Comparison of ENCODE assay signal across 24 mouse cellular contexts in the genomic region with DNA sequence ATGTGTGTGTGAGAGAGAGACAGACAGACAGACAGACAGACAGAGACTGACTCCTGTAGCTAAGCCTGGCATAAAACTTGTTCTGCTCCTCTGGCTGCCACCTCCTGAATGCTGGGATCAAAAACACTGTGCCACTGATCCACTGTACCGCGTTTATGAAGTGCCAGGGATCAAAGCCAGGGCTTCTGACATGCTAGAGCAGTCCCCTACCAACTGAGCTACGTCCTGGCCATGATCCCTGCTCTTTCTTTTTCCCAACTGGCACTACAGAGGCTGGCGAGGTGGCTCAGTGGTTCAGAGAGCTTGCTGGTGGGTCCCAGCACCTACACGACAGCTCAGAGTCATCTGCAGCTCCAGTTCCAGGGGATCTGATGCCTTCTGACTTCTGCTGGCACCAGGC. TPM values are rescaled to one million over a fixed set of nuclear protein-coding genes. Genes with fewer than 3 reads are reported as not detected.
"Had no signal": no experiment of that assay in that cellular context is flagged by ENCODE, and none has a peak within 500 bp of the region (broad histone marks: within the 10 kb centered on the region; RNA-seq: fewer than 3 reads in every experiment).

No protein-coding gene starts in this region.

- ATAC-seq: midbrain, embryonic 13.5 days; midbrain, embryonic 16.5 days had no signal

- H3K9me3 ChIP-seq: midbrain, embryonic 10.5 days; midbrain, embryonic 13.5 days; neural tube, embryonic 12.5 days; neural tube, embryonic 15.5 days had no signal

- H3K36me3 ChIP-seq: midbrain, embryonic 10.5 days; midbrain, embryonic 13.5 days; neural tube, embryonic 12.5 days; neural tube, embryonic 15.5 days had no signal

- H3K9ac ChIP-seq: lung, embryonic 14.5 days; midbrain, embryonic 13.5 days; neural tube, embryonic 12.5 days; neural tube, embryonic 15.5 days had no signal

- H3K4me2 ChIP-seq: lung, embryonic 14.5 days; midbrain, embryonic 13.5 days; neural tube, embryonic 12.5 days; neural tube, embryonic 15.5 days had no signal

- H3K4me3 ChIP-seq: midbrain, embryonic 10.5 days; midbrain, embryonic 13.5 days; myocyte; neural tube, embryonic 12.5 days; neural tube, embryonic 15.5 days had no signal

- H3K27ac ChIP-seq: midbrain, embryonic 10.5 days; midbrain, embryonic 13.5 days; neural tube, embryonic 12.5 days; neural tube, embryonic 15.5 days had no signal

- DNase-seq: lung, adult 18-20 months; lung, embryonic 14.5 days; lung, postnatal 10 days; lung, postnatal 4 days; retina, postnatal 1 day; right cerebral cortex, adult 18-20 months; right cerebral cortex, postnatal 25 days; right cerebral cortex, postnatal 4 days; spleen, adult 18-20 months; thymus, adult 18-20 months; thymus, postnatal 14 days; thymus, postnatal 36 days had no signal

- H3K27me3 ChIP-seq: neural tube, embryonic 12.5 days had no signal

RNA-seq across cellular contexts. Expression of a gene that starts 17.7 kb away (rescaled TPM):
- polyA plus RNA-seq: liver, embryonic 16.5 days; lung, embryonic 14.5 days; midbrain, embryonic 10.5 days; neural tube, embryonic 12.5 days had no signal

RNA-seq across cellular contexts. Expression of a gene that starts 49.1 kb away (rescaled TPM):
- polyA plus RNA-seq: liver, embryonic 16.5 days; lung, embryonic 14.5 days; lung, embryonic 16.5 days; midbrain, embryonic 10.5 days; midbrain, embryonic 13.5 days; midbrain, embryonic 16.5 days; myocyte; neural tube, embryonic 12.5 days; neural tube, embryonic 15.5 days; small intestine, adult 2 months; stomach, embryonic 14.5 days; stomach, embryonic 16.5 days; thymus, postnatal 0 days had no signal
